Mouse (Mus musculus) brain, embryonic 14.5 days (tissue): ENCODE measurements around the gene Gimap8. TPM values are rescaled to one million over a fixed set of nuclear protein-coding genes. Genes with fewer than 3 reads are reported as not detected.

Source experiments
- DNase-seq: peaks from one replicate; pipeline ENCODE4 v3.0.0-alpha.2; 2011; ENCODE audit warnings: low read depth
- CTCF ChIP-seq: fragments of 200-500 bp; IDR thresholded peaks from 2 replicates; pipeline ENCODE4 v1.5.1; 2012; ENCODE audit warnings: inconsistent platforms, mild to moderate bottlenecking, moderate library complexity, borderline replicate concordance; ENCODE audit not compliant: insufficient read depth, insufficient read length; ENCODE audit errors: extremely low read depth
- POLR2A ChIP-seq: fragments of 200-500 bp; IDR thresholded peaks from 2 replicates; pipeline ENCODE4 v1.6.1; 2012; ENCODE audit warnings: mild to moderate bottlenecking, inconsistent platforms, borderline replicate concordance; ENCODE audit not compliant: poor library complexity, insufficient read depth, insufficient read length, severe bottlenecking; ENCODE audit errors: extremely low read depth
- polyA plus RNA-seq: library from polyadenylated mRNA; depleted of rRNA; stranded (reverse); fragments of >200 nt; gene quantifications from 2 replicates; pipeline ENCODE4 v1.2.3, GENCODE M21; 2012

Gene Gimap8
- polyA plus RNA-seq, 1 experiment: 1.6 TPM

DNA sequence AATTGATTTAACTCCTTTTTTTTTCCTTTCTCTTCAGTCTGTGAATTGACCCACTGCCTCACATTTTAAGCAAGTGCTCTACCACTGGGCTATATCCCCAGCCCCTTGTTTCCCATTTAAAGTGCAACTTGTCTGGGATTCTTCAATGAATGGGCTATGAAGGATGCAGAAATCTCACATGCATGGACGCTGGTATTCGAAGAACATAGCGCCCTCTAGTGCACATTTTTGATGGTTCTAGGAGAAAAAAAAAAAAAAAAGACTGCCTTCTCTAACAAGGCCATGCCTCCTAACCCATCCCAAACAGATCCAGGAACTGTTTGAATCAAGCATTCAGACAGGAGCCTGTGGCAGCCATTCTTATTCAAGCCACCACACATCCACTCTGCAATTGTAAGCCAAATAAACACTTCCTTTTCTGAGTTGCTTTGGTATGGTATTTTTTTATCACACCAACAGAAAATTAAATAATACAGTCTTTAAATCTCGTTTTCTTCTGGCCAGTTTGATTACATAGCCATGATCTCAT is 4.2 kb upstream of the Gimap8 start:
- TF ChIP-seq CTCF: peak; percentile 50; the same call in 1 of the 2 replicates
- no peak for TF ChIP-seq POLR2A
- peak; percentile 89 for DNase-seq

DNA sequence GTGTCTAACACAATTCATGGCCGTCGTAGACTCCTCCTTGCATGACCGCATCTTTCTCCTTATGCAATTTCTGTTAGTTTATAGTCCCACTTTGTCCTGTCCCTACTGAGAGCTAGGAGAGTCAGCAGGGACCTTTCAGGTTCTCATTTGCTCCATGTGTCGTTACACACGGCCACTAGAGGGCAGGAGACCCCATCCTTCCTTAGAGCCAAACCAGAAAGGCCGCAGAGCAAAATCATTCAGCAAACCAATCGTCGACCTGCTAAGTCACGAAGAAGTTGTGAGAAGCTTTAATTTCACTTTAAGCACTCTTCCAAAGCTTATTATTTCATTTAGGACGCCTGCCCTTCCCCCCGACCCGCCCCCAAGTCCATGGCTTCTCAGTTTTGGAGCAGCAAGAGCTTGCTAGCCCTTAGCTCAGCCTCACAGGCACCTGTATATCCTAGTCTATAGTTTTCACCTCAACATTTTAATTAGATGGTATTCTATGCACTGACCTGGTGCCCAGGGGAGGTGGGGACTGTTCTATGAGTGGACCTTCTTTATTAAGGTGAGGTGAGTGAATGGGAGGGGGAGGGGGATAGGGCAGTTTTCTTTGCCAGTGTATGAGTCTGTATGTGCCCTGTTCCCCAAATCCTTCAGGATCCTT is 1.2 kb upstream of the Gimap8 start:
- peak; percentile 81 for DNase-seq
- TF ChIP-seq CTCF: peak; percentile 87
- TF ChIP-seq POLR2A: no peak

DNA sequence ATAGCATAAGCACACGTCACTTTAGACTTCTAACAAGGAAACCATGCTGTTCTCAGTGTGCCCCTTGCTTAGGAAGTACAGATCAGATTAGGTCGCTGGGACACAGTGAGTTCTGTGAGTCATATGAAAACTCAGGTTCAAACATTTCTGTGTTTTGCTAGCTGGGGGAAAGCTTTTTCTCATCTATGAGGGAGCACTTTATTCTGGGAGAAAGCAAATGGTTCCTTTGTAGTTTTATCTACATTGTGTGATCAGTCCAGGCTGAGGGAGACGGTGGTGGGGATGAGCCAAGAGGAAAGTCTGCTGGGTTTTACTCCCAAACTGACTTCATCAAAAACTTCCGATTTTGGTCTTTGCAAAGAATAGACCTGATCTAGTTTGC is 734 bp upstream of the Gimap8 start:
- no peak for TF ChIP-seq POLR2A
- no peak for TF ChIP-seq CTCF
- DNase-seq: no peak

DNA sequence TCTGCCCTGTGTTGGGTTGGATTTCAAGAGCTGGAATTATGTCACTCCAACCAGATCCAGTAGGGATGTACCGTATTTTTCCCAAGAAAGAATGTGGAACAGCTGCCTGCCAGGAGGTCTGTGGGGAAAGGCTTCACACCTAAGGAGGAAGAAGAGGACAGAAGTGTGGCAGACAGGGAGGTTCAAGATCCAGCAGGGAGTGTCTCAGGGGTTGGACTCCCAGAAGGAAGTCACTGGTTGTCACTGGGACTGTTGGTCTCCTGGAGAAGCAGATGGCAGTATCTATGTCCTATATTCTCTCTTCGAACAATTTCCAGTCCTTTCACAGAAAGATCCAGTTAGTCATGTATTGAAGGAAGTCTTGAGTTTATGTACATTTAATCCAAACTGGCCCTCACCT is 577 bp downstream of the Gimap8 start:
- TF ChIP-seq POLR2A: no peak
- no peak for TF ChIP-seq CTCF
- no peak for DNase-seq

DNA sequence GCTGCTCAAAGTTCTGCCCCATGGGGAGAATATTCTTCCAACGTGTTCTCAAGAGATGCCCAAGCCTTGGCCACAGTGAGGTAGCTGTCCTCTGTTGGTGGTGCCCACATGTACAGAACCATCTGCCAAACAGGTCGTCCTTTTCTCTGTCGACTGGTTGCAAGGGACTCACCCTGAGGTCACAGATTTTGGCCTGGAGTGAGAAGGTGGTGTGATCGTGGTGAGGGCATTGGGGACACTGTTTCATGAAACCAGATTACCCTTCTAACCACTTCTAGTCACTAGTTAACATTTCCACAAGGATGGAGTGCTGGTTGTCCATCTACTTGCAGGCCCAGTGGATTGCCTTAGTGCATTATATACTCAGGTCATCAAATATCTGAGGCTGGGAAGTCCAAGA is 1.7 kb downstream of the Gimap8 start:
- TF ChIP-seq POLR2A: no peak
- TF ChIP-seq CTCF: no peak
- DNase-seq: no peak

DNA sequence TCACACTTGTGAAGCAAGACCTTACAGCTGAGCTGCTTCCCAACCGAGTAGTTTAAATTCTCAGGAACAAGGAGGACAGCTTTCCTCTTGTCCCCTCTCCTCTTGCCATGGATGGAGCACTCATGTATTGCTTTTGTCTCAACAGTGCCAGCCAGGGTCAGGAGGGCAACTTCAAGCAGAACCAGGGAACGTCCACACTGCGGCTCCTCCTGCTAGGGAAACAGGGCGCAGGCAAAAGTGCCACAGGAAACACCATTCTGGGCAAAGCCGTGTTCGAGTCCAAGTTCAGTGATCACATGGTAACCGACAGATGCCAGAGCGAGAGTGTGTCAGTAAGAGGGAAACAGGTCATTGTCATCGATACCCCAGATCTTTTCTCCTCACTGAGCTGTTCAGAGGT is 3.0 kb downstream of the Gimap8 start:
- TF ChIP-seq POLR2A: no peak
- no peak for DNase-seq

DNA sequence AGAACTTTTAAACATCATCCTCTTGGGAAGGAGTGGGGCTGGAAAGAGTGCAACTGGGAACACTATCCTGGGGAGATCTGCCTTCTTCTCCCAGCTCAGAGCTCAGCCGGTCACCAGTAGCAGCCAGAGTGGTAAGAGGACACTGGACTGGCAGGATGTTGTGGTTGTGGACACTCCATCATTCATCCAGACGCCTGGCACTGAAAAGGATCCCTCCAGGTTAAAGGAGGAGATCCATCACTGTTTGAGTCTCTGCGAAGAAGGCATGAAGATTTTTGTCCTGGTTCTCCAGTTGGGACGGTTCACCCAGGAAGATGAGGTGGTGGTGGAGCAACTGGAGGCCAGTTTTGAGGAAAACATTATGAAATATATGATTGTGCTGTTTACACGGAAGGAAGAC is 11.7 kb downstream of the Gimap8 start:
- TF ChIP-seq POLR2A (no peak), CTCF (no peak)
- no peak for DNase-seq

DNA sequence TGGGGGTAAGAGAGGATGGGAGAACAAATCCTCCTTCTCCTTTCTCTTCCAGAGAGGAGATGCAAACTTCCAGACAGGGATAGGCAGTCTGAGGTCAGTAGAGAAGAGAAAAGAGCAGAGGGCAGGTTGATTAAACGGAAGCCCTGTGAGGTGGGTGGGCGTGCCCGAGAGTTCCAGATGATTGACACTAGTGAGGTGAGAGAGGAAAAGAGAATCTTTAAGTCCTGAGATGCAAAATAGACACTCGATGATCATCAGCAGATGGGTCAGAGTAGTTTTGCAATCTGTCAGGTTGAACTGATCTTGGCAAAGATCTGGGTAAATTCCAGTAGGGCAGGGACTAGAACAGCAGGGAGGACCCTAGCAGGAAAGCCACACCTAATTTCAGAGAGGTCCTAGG is 17.7 kb downstream of the Gimap8 start:
- no peak for TF ChIP-seq CTCF
- TF ChIP-seq POLR2A: no peak
- DNase-seq: no peak

DNA sequence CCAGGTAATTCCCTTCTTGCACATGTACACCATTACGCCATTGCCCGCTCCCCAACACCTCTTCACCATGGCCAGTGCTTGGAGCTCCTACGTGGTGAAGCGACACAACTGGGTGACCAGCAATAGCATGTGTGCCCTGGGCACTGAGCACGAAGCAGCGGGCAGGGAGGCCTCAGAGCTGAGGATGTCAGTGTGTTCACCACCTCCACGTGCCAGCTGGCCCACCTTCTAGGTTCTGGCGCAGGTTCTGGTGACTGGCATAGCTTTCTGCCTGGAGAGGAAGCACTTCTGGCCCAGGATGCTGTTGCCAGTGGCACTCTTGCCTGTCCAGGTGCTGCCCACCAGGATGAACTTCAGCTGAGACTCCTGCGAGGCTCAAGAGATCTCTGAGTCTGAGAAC is 18.4 kb downstream of the Gimap8 start:
- DNase-seq: no peak
- TF ChIP-seq POLR2A (no peak), CTCF (no peak)

DNA sequence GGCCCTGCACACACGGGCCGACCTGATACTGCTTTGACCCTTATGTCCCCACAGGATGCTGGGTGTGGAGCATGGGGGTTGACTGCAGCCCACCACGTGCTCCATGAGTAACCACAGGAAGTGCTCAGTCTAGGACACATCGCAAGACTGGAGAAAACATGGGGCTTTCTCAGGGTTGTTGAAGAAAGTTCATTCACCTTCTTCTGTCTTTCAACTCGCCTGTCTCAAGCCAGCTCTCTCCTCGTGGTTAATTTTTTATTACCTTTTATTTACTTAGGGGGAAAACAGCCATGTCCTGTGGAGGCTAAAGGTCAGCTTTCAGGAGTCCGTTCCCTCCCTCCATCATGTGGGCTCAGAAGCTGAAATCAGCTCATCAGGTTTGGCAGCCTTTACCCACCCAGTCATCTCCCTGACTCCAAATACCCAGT is 19.1 kb downstream of the Gimap8 start:
- TF ChIP-seq POLR2A (no peak), CTCF (no peak)
- DNase-seq: no peak

DNA sequence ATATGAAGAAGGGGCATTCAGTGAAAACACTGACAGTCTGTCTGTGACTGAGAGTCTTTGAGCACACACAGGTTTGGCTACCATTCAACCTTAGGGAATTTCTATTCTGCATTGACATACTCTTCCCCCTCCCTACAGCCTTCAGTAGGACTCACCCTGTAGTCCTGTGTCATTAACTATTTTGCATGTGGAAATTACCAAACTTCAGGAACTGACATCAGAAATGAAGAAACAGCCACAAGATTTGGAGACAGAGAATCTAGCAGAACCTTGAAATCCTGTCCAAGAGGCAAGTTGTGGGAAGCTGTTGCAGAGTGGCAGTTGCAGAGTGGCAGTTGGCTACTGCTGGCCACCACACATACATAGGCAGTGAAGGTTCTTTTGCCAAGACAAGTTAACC is 21.0 kb downstream of the Gimap8 start:
- DNase-seq: no peak
- TF ChIP-seq POLR2A (no peak), CTCF (no peak)

DNA sequence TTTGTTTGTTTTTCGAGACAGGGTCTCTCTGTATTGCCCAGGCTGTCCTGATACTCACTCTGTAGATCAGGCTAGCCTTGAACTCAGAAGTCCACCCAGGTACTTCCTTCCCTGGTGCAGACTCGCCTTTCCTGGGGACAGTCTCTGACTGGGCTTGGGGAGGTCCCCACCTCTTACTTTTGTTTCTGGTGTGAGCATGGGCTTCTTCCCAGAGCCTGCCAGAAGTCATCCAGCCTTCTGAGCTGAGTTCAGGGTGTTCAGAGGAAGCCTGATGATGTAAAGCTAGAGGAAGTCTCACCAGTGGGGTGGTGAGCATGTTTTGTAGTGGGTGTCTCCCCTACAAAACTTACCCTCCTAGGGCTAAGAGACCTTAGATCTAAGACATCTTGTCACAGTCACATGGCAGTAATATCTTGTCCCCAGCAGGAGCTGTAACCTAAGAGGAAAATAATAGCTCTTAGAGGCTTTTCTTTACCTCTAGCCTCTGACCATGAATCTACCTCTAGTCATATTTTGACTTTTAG is 22.5 kb downstream of the Gimap8 start:
- TF ChIP-seq POLR2A (no peak), CTCF (no peak)
- DNase-seq: no peak

DNA sequence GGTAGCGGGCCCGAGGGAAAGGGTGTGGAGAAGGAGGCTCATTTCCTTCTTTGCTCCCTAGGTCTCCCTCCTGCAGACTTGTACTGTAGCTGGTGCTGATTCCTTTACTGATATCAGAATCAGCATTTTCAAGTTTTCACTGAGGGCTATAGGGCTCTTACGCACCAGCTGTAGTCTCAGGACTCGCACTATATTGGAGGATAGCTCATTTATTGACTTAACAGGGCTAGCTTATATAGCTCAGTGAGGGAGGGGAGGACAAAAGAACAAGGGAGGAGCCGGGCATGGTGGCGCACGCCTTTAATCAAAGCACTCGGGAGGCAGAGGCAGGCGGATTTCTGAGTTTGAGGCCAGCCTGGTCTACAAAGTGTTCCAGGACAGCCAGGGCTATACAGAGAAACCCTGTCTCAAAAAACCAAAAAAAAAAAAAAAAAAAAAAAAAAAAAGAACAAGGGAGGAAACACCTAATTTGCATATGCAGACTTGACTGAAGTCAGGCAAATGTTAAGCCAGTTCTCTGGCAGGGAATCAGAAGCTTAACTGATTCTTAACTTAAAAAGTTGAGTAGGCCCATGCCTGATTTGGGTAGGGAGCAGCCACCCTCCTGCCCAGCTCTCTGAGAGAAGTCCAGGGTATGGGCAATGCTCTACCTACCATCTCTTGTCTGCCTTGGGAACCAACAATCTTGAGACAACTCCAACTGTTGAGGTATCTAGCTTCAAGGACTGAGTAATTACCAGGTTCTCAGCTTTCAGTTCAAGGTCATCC is 27.4 kb downstream of the Gimap8 start:
- TF ChIP-seq CTCF (no peak), POLR2A (no peak)
- DNase-seq: no peak
